Comparison of ENCODE assay signal across 19 mouse cellular contexts in genomic region chr9:47469576-47469975, GRCm38 (mm10).
"Had no signal": no experiment of that assay in that cellular context is flagged by ENCODE, and none has a peak within 500 bp of the region (broad histone marks: within the 10 kb centered on the region; RNA-seq: fewer than 3 reads in every experiment).

No protein-coding gene starts in this region.

- H3K27me3 ChIP-seq: lung, embryonic 15.5 days; midbrain, embryonic 13.5 days; neural tube, embryonic 13.5 days; neural tube, embryonic 15.5 days had no signal

- DNase-seq: lung, adult 18-20 months; lung, postnatal 4 days; retina, postnatal 1 day; right cerebral cortex, adult 18-20 months; right cerebral cortex, postnatal 25 days; right cerebral cortex, postnatal 4 days; spleen, adult 18-20 months; thymus, adult 18-20 months; thymus, postnatal 14 days; thymus, postnatal 36 days had no signal

- H3K27ac ChIP-seq: liver, embryonic 14.5 days; lung, embryonic 15.5 days; midbrain, embryonic 10.5 days; midbrain, embryonic 13.5 days; neural tube, embryonic 15.5 days had no signal

- H3K36me3 ChIP-seq: lung, embryonic 15.5 days; midbrain, embryonic 10.5 days; midbrain, embryonic 13.5 days; neural tube, embryonic 13.5 days; neural tube, embryonic 15.5 days had no signal

- H3K4me3 ChIP-seq: lung, embryonic 15.5 days; midbrain, embryonic 10.5 days; midbrain, embryonic 13.5 days; myocyte; neural tube, embryonic 13.5 days; neural tube, embryonic 15.5 days had no signal

- H3K4me2 ChIP-seq: lung, embryonic 15.5 days; midbrain, embryonic 13.5 days; neural tube, embryonic 13.5 days; neural tube, embryonic 15.5 days had no signal

- H3K9ac ChIP-seq: liver, embryonic 14.5 days; lung, embryonic 15.5 days; midbrain, embryonic 13.5 days; neural tube, embryonic 13.5 days; neural tube, embryonic 15.5 days had no signal

- ATAC-seq: lung, postnatal 0 days; midbrain, embryonic 13.5 days; midbrain, embryonic 16.5 days had no signal

- H3K9me3 ChIP-seq: lung, embryonic 15.5 days; midbrain, embryonic 10.5 days; midbrain, embryonic 13.5 days; neural tube, embryonic 13.5 days; neural tube, embryonic 15.5 days had no signal
